Mouse (Mus musculus): ENCODE results near the gene Elovl3. TPM values are rescaled to one million over a fixed set of nuclear protein-coding genes. Genes with fewer than 3 reads are reported as not detected.

Gene Elovl3
- 10 to 100 TPM; 84.8 to 94.1 TPM for total RNA-seq (2021)
- long read RNA-seq, experiment 1, transcript Elovl3-202 (4 exons, 1,881 nt): major isoform, 115 of 150 reads
- long read RNA-seq, experiment 1, transcript Elovl3-201 (4 exons, 1,593 nt): minor isoform, 22 of 150 reads
- long read RNA-seq, experiment 1, partial matches to known transcripts: 5 of 150 reads
- long read RNA-seq, experiment 1, other reads (novel, unspliced or antisense): 8 of 150 reads
- long read RNA-seq, experiment 2, transcript Elovl3-201 (4 exons, 1,593 nt): minor isoform, 27 of 867 reads
- long read RNA-seq, experiment 2, transcript Elovl3-202 (4 exons, 1,881 nt): major isoform, 792 of 867 reads
- long read RNA-seq, experiment 2, partial matches to known transcripts: 11 of 867 reads
- long read RNA-seq, experiment 2, other reads (novel, unspliced or antisense): 37 of 867 reads

DNA sequence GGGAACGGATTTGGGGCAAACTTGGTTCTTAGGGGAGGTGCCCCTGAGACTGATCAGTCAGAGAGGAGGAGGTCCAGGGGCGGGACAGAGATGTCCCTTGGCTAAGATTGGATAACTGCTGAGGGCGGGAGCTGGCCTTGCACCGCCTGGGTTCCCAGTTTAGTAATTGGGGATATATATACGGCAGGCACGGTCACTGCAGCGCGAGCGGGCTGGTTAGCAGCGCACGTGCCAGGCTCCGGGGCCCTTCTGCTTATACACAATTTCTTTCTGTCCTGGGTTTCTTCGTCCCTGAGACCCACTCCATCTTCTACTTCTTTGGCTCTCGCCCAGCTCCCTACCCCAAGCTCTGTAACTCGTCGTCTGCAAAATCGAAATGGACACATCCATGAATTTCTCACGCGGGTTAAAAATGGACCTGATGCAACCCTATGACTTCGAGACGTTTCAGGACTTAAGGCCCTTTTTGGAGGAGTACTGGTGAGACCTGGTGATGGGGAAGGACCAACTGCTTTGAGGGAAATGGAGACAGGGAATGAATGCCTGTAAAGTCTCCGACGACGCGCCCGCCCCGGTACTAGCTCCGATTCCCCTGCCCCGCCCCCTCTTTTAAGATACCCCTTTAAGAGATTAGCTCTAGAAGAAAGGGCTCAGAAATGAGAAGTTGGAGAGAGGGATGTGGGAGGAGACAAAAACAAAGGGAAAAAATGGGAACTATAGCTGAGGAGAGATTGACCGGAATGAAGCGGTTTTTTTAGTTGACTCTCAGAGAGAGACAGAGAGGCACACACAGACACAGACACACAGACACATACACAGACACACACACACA lies at the start of gene Elovl3:
Gene Elovl3, plus strand, starts transcription at position 204 of the 832 bp plus-strand sequence.
- DNase-seq (ENCODE audit: low spot score in 2 of 2): peak; percentile 40 to 48

DNA sequence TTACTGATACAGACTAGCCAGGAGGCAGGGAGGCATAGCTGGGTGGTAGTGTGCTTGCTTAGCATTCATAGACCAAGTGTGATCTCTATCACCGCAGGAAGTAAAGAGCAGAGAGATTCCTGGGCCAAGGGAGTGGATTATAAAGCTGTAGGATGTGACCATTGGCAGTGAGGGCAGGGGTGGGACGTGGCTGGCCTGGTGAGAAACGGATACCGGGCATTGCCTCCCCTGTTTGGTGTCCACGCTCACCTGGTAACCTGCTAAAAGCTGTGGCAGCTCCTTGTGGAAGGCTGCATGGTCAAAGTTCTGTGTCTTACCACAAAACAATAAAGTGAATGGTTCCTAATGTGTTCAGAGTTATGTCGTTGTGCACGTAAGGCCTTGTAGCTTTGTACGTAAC lies 46.5 kb upstream of the Elovl3 start:
- no peak for DNase-seq (ENCODE audit: low spot score in 2 of 2)

DNA sequence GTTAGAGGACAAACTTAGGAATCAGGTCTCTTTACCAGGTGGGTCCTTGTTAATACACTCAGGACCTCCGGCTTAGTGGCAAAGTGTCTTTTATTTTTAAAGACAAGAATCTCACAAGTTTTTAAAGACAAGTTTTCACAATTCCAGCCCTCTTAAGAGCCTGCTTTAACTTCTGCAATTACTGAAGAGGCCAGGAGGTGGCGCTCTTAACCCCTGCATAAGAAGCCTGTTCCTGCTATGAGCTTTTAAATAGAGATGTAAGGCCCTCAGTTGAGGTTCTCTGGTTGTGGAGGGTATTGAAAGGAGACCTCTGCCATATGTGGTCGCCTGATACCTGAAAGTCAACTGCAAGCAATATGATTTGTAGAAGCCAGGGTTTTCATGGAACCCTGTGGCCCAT lies 45.4 kb upstream of the Elovl3 start:
- DNase-seq (ENCODE audit: low spot score in 2 of 2): peak; percentile 46 to 52

DNA sequence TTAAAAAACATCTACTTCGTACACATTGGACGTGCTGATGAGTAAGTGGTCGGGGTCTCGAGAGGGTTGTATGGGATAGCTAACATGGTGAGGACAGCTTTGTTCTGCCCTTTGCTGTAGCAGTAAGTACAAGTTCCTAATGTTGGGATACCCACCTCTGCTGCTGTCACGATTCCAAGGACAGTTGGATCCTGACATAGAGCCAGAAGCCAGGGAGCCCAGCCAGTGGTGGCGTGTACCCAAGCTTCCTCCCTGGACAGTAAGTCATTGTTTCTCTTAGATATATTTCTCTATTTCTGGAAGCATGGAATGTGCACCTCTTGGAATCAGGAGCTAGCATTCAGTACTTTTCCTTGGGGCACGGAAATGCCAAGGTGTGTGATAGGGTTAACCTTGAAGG lies 43.8 kb upstream of the Elovl3 start:
- no peak for DNase-seq (ENCODE audit: low spot score in 2 of 2)

DNA sequence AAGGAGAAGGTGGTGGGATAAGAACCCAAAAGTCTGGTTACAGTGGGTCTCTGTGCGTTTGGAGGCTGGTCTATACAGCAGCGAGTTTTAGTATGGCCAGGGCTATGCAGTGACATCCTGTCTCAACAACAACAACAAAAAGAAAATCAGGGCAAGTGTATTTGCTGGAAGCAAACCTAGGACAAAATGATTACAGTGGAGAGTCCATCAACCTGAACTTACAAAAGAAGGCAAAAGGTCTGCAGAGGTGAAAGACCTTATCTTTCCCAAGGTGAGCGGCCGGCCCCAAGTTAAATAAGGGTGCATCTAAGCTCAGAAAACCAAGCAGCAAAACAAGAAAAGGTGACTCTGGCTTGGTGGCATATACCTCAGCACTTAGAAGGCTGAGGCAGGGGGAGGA lies 40.1 kb upstream of the Elovl3 start:
- no peak for DNase-seq (ENCODE audit: low spot score in 2 of 2)

DNA sequence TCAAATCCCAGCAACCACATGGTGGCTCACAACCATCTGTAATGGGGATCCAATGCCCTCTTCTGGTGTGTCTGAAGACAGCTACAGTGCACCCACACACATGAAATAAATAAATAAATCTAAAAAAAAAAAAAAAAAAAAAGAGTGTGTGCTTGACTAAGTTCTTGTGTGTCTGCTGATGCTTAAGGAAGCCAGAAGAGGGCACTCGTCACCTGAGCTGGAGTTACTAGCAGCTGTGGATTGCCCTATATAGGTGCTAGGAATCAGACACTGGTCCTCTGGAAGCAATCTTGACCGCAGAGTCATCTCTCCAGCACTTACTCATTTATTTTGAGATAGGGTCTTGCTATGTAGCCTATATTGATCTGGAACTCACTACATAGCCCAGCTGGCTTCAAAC lies 37.6 kb upstream of the Elovl3 start:
- DNase-seq (ENCODE audit: low spot score in 2 of 2): no peak

DNA sequence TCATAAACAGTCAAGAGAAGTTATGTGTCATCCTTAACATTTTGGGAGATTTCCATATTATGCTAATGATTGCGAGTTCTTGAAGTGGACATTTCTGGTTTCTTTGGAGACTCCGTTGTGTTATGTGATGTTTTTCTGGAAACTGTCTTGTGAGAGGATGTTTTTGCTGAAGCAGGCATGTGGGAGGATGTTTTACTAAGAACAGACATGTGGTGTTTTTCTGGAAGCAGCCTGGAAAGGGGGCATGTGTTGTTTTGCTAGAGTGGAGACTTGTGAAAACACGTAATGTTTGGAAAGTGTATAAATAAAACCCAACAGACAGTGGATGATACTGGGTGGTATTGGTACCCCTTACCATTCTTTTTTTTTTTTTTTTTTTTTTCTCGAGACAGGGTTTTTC lies 36.4 kb upstream of the Elovl3 start:
- DNase-seq (ENCODE audit: low spot score in 2 of 2): no peak

DNA sequence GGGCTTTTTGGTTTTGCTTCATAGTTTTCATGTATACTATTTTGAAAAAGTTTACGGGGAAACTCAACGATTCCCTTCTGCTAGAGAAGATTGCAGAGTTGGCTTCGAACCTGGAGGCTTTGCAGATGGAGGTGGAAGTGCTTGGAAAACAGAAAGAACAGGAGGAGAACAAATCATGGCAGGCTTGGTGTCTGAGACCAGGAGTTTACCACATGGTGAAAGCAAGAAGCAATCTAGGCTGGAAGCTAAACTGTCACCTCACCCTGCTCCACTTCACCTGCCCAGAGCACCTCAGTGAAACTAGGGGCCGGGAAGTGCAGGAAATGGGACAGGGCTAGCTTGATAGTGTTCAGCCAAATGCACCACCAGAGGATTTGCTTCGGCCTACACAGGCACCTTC lies 35.3 kb upstream of the Elovl3 start:
- DNase-seq (ENCODE audit: low spot score in 2 of 2): no peak

DNA sequence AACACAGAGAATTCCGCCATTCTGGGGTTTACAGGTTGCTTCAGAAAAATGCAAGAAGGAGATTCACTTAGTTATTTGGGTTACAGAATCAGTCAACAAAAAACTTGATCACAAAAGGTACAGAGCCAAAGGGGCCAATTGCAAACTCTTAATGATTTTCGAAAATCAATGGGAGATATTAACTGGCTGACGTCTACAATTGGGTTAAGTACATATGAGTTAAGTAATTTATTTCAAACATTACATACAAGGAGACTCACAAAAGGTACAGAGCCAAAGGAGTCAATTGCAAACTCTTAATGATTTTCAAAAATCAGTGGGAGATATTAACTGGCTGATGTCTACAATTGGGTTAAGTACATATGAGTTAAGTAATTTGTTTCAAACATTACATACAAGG lies 32.1 kb upstream of the Elovl3 start:
- DNase-seq (ENCODE audit: low spot score in 2 of 2): no peak

DNA sequence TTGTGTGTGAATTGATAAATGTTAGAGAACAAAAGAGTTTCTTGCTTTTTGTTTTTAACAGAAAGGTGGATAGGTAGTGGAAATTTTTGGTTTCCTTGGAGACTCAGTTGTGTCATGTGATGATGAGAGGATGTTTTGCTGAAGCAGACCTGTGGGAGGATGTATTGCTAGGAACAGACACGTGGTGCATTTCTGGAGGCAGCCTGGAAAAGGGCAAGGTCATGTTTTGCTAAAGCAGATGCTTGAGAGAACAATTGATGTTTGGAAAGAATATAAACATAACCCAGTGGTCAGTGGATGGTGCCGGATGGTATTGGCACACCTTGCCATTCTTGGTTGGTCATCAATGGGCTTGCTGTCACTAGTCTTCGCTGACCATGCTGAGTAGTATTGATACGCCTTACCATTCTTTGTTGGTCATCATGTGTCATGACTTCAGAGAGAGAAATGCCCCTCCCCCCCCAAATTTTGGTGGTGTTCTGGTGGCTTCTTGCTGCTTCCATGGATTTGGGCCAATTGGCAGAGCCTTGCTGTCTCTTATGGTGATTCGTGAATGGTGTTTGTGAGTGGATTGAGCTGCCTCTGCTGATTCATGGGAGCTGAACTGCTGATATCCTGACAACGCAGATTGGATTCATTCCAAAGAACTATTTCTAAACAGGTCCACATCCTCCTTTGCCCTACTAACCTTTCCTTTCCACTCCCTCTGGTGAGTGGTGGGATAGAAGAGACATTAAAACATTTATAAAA lies 28.1 kb upstream of the Elovl3 start:
- no peak for DNase-seq (ENCODE audit: low spot score in 2 of 2)

DNA sequence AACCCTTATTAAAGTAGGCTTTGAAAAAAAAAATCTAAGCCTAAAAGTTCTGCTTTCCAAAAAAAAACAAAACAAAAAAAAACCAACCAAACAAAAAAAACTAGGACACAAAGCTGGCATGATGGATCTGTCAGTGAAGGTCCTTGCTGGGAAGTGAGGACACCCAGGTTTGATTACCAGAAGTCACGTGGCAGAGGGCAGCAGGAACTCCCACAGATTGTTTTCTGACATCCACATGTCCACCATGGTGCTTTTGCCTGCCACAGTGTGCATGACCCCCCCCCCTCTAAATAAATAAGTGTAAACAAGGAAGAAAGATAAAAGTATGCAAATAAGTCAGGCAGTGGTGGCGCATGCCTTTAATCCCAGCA lies 27.5 kb upstream of the Elovl3 start:
- no peak for DNase-seq (ENCODE audit: low spot score in 2 of 2)

DNA sequence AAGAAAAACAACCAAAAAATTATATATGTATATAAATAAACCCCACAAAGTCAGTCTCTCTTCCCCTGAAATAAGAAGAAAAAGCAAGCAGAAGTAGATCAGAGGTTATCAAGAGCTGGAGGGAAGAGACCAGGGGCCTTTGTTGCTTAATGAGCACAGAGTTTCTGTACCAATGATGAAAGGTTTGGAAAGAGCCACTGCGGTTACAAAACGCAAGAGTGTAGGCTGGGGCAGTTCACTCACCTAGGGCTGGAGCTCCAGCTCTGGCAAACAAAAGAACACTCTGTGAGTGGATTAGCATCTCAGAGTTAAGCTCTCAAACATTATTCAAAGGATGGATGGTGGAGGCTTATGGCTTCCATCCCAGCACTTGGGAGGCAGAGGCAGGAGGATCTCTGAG lies 21.5 kb upstream of the Elovl3 start:
- no peak for DNase-seq (ENCODE audit: low spot score in 2 of 2)

DNA sequence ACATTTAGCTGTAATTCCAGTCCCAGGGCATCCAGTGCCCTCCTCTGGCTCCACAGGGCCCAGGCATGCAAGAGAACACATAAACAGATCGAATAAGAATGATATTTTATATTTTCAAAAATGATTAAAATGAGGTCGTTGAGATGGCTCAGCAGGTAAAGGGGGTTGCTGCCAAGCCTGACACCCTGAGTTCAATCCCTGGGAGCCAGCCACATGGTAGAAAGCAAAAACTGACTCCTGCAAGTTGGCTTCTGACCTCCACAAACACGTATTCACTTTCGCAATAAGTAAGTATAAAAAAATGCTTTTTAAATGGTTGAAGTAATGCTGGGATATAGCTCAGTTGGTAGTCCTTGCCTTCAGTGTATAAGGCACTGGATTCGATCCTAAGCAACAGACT lies 20.9 kb upstream of the Elovl3 start:
- no peak for DNase-seq (ENCODE audit: low spot score in 2 of 2)

DNA sequence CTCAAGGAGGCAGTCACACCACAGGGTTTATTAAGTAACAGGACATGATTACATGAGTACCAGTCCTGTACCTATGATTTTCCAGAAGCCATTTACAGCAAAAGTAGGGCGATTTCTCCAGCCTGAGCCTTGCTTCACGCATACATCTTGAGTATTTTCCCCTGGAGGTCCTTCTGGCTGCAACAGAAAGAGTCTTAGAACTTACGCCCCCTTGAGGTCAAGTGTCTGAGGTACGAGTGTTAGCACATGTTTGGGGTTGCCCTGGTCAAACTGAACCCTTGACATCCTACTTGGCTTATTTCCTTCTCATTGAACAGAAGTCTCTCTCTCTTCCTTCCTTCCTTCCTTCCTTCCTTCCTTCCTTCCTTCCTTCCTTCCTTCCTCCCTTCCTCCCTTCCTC lies 17.1 kb upstream of the Elovl3 start:
- DNase-seq (ENCODE audit: low spot score in 2 of 2): no peak

DNA sequence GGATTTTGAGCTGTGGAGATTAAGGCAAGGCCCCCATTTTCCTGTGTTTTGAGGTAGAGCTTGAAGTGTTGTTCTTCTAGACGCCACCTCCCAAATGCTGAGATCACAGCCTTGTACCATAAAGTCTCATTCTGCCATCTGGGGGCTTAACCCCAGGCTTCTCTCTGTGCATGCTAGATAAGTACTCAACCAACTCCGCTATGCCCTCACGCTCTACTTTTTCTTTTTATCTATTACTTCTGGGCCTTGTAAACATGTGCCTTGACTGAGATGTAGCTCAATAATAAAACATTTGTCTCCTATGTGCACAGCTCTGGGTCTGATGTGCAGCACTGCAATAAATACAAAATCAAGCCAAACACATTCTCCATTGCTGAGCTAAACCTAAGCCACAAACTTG lies 12.2 kb upstream of the Elovl3 start:
- DNase-seq (ENCODE audit: low spot score in 2 of 2): no peak

DNA sequence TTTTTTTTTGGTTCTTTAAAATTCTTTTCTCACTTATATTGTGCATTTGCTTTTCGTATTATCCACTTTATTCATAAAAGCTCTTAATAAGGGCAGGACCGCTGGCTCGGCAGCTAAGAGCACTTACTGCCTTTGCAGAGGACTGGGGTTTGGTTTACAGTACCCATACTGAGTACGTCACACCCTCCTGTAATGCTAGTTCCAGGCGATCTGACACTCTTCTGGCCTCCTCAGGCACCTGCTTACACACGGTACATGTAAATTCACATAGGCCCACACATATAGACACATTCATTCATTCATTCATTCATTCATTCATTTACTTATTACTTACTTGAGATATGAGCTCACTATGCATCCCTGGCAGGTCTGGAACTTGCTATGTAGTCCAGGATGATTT lies 10.8 kb upstream of the Elovl3 start:
- no peak for DNase-seq (ENCODE audit: low spot score in 2 of 2)

DNA sequence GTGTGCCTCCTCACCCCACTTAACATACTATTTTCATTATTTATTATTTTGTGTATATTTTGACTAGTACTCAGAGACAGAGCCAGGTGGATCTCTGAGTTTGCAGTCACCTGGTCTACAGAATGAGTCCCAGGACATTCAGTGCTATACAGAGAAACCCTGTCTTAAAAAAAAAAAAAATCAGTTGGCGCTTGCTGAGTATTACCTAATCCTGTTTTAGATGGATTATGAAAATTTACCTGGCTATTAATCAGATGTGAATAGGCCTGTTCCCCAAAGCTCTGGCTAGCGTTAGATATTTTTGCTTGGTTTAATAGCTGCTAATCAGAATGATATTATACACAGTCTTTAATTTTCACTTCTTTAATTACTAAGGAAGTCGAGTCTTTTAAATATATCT lies 7.8 kb upstream of the Elovl3 start:
- no peak for DNase-seq (ENCODE audit: low spot score in 2 of 2)

DNA sequence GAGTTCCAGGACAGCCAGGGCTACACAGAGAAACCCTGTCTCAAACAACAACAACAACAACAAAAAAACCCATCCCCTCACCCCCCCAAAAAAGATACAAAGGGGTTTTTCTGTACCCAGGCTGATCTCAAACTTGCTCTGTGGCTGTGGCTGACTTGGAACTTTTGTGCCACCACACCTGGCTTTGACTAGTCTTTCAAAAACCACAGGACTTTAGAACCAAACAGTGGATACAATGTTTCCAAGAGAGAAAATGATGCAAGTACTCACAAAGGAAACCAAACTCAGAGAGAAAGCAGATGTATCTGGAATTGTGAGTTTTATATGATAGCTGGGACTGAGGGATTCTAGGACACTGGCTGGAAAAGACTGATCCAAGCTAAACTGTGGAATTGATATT lies 7.0 kb upstream of the Elovl3 start:
- DNase-seq (ENCODE audit: low spot score in 2 of 2): no peak

DNA sequence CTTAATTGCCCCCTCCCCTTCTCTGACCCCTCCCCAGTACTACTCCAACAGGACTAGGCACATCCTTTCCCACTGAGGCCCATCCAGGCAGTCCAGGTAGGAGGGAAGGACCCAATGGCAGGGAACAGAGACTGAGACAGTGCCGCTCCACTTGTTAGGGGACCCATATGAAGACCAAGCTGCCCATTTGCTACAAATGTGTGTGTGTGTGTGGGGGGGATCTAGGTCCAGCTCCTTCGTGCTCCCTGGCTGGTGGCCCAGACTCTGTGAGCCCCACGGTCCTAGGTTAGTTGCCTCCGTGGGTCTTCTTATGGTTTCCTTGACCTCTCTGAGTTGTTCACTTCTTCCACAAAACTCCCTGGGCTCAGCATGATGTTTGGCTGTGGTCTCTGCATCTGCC lies 5.4 kb upstream of the Elovl3 start:
- DNase-seq (ENCODE audit: low spot score in 2 of 2): no peak

DNA sequence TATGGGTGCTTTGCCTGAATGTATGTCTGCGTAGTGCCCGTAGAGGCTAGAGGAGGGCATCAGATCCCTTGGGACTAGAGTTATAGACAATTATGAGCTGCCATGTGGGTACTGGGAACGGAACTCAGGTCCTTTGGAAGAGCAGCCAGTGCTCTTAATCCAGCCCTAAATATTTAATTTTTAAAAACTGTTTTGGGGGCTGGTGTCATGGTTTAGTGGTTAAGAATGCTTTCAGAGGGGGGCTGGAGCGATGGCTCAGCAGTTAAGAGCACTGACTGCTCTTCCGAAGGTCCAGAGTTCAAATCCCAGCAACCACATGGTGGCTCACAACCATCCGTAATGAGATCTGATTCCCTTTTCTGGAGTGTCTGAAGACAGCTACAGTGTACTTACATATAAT lies 2.0 kb upstream of the Elovl3 start:
- peak in 1 of 2 experiments; percentile 1 for DNase-seq (ENCODE audit: low spot score in 2 of 2)

DNA sequence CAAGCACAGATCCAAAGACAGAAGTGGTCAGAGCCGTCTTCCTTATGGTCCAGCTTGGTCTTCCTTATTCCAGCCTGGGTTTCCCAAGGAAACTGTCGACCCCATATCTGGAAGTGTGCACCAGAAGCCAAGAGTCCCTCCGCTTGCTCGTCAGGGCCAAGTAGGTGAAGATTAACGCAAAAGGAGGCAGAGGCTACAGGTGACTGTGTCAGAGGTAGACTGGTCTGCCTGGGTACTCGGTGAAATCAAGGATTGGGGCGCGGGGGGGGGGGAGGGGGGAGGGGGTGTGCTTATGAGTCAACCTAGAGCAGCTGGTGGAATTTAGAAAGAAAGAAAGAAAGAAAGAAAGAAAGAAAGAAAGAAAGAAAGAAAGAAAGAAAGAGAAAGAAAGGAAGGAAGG lies 414 bp upstream of the Elovl3 start:
- no peak for DNase-seq (ENCODE audit: low spot score in 2 of 2)

DNA sequence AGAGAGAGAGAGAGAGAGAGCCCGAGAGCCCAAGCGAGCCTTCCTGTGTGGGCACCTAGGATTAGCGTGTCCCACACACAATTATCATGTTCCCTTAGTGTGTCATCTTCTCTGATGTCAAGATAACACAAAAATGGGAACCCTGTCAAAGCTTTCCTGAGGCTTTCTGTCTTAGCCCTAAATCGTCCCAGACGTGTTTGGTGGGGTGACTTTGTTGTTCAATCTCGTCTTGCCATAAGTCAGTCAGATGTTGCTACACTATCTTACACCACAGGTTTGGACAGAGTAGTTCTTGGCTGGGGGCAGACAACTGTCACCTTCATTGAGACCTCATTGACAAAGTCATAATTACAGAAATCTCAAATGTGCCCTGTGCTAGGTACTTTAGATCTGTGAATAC lies 880 bp downstream of the Elovl3 start:
- DNase-seq (ENCODE audit: low spot score in 2 of 2): peak in 1 of 2 experiments; percentile 4

Measured in adrenal gland, adult 18-20 months (tissue).